Mouse (Mus musculus) effector memory CD4-positive, alpha-beta T cell, adult 7 months (primary cell): ENCODE results near the gene 2310003L06Rik. TPM values are rescaled to one million over a fixed set of nuclear protein-coding genes. Genes with fewer than 3 reads are reported as not detected.

Experiments used
- polyA plus RNA-seq: library from polyadenylated mRNA; unstranded; fragments of 100-300 nt; shearing (Covaris generic); gene quantifications from one replicate; pipeline ENCODE4 v1.2.1, GENCODE M21; 2017

2310003L06Rik gene
- polyA plus RNA-seq = not detected

DNA sequence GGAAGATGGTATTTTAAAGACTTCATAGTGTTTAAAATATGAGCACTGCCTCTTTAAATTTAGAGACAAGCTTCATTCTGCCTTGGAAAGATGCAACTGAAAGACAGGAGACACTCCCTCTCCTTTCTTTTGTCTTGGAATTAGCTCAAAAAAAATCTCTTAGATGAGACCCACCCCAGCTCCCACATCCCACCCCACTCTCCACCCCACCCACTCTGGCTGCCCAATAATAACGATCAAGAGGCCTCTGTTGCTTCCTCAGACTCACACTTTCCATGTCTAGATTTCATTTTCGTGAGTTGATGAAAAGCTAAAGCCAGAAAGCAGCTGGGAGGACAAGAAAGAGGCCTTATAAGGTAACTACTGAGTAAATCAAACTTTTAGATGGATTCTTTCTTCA, at the start of gene 2310003L06Rik, which contains the start of gene Gm28434:
2310003L06Rik (plus strand) TSS at position 259 of the 400 bp plus-strand sequence.
Gm28434 (plus strand) TSS at position 317 of the 400 bp plus-strand sequence.

DNA sequence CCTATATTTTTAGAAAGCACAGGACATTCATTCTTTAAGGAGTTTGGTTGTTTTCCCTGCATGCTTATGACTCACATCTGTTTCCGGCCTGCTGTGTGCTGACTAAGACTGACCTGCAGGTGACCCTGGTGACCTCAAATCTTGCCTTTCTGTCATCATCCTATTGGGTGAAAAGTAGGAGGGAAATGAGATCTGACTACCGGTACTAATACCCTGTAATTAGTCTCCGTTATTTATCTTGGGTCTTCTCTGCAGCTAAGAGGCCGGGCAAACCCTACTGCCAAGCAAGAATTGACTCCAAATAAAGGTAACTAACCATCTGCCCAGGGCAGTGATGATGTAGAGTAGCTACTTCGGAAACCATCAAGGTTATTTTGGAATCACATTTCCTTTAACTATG, 43.9 kb upstream of the 2310003L06Rik start, which contains the start of gene Csn3:
Csn3 (plus strand) TSS at position 208 of the 400 bp plus-strand sequence.

DNA sequence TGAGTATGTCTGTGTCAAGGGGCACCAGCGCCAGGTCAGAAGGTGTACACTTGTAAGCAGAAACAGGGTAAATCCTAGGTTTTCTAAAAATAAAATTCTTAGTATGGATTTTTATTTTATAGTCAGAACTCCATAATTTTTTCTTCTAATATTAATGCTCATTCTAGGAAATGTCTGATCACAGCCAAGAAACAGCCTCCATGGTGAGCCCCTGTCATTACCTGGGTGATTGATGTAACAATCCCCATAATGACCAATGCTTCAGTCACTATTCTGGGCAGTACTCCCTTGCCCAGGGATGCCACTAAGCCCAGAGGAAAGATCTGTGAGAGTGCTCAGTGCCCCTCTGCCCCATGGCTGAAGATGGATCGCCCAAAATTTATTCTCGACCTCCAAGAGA, 9.9 kb downstream of the 2310003L06Rik start, which contains the start of gene Cabs1:
Cabs1 (plus strand) TSS at position 301 of the 400 bp plus-strand sequence.

DNA sequence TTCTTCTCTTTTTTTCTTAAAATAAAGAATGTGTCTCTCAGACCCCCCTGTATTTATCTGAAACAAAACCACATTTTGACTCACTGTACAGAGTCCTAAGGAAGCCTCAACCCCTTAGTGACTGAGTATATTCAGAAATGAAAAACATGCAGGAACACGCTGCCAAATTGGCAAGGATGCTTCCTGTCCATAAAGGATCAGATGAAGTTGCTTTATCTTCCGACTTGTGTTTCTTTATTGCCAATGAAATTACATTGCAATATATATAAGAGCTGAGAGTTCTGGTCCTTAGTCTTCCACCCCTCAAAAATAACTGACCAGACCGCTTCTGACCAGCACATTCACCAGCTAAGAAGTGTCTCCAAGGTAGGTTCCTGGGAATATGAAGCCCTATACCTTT, 33.0 kb downstream of the 2310003L06Rik start, which contains the start of gene Smr3a:
Smr3a (plus strand) TSS at position 301 of the 400 bp plus-strand sequence.

Other genes starting within 250 kb of the 2310003L06Rik start
- gene Csn1s2a, start 194.9 kb upstream of the 2310003L06Rik start, polyA plus RNA-seq = not detected
- gene Csn1s2b, start 161.4 kb upstream of the 2310003L06Rik start, polyA plus RNA-seq = not detected
- not detected for gene Prr27, start 143.8 kb upstream of the 2310003L06Rik start, polyA plus RNA-seq
- not detected for gene Odam, start 84.4 kb upstream of the 2310003L06Rik start, polyA plus RNA-seq
- gene Csn3, start 43.9 kb upstream of the 2310003L06Rik start, polyA plus RNA-seq = not detected
- not detected for gene Gm28434, start 58 bp downstream of the 2310003L06Rik start, polyA plus RNA-seq
- gene Cabs1, start 10.0 kb downstream of the 2310003L06Rik start, polyA plus RNA-seq = not detected
- not detected for gene Smr3a, start 33.1 kb downstream of the 2310003L06Rik start, polyA plus RNA-seq
- gene Smr2, start 117.1 kb downstream of the 2310003L06Rik start, polyA plus RNA-seq = not detected
- gene Gm11116, start 142.1 kb downstream of the 2310003L06Rik start, polyA plus RNA-seq = not detected
- not detected for gene Gm11115, start 184.6 kb downstream of the 2310003L06Rik start, polyA plus RNA-seq